Mouse (Mus musculus): ENCODE results near the gene Jazf1.

DNA sequence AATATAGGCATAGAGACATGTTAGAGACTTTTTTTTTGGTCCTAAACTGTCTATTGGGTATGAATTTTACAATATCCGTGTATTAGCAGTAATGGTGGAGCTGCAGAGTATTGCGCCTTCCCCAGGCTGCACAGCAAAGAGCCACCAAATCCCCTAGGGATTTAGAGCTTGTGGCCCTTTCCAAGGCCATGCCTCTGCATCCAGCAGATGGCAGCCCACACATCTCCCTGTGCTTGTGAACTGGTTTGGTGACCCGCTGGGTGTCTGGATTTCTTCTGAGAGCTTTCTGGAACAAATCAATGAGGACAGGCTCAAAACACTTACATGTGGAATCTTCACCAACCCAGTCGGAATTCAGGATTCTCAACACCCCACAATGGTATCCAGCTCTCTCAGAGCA is 225.4 kb downstream of the Jazf1 start:
- no peak; the same call in 1 of the 2 replicates for TF ChIP-seq CTCF (IDR thresholded peaks at IDR 0.05; ENCODE audit: borderline replicate concordance, insufficient read depth, low read length)
- TF ChIP-seq POLR2A (IDR thresholded peaks at IDR 0.05; ENCODE audit: low read depth, low read length) = no peak

All from embryonic fibroblast, embryonic 13.5 days (primary cell).